Mouse (Mus musculus) cerebellum, adult 9-11 months (tissue): ENCODE data around the gene Ryk.

Experiments used
- DNase-seq: peaks from one replicate; pipeline ENCODE4 v3.0.0; 2022

Ryk gene

DNA sequence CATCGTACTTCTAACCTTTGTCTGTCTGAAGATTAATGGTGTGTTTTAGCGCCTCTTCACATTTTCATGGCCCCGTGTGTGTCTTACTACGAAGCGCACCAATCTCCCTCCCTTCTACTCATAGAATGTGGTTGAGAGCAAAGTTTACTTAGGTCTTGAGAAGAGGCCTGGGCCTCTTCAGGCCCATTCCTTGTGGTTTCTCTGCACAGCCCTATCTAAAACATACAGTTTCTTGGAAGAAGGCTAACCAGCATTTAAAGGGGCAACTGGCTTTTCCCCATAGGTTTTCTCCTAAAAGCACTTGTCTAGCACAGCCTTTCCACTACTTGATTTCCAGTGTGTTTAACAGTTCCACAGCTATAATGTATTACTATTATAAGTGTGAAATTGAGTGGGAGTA, 24.7 kb downstream of the Ryk start:
- no peak for DNase-seq

- DNase-seq: no peak
Measured at GRCm38 (mm10) chr9:102859963-102860362, 25.2 kb downstream of the Ryk start.

DNA sequence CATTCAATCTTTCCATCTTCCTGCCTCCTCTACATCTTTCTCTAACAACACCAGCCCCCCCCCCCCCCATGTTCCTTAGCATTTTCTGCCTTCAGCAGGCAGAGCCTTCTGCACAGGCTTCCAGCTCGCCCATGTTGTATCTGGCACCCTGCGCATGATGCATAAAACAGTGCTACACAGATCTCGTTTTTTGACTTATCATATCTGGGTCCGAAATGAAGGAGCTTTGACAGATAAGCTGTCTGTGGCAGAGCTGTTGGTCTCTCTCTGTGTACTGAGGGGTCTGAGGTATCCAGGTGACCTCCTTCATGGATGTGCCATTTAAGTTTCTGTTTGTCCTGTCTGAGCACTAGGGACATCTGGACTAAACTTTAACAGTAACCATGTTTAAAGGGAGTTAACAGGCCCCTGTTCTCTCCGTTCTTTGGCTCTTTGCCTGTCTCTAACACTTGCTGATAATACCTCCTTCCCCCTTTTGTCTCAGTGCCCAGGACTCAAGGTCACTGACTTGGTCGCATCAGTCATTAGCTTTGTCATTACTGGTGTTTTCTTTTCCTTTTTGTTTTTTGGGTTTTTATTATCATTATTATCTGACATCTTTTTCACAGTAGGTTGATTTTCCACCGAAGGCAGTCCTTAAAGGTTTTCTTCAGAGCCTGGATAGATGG, 26.2 kb downstream of the Ryk start:
- DNase-seq: no peak

- no peak for DNase-seq
Measured at GRCm38 (mm10) chr9:102861789-102862188, 27.1 kb downstream of the Ryk start.

DNA sequence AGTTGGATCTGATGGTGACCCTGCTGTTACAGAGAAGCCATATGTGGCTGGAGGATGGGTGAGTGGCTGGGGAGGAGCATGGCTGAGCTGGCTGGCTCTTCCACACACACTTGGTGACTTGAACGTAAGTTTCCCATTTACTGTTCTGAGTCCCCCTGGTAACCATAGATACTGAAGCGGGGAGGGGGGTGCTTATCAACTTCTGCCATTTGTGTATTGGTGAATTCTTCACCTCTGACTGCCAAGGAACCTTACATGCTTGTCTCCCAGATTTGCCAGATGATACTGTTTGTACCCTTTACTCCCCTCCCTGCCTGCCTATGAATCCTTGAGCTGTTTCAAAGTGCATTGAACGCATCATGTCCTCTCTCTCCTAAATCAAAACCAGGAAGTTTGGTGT, 27.5 kb downstream of the Ryk start:
- no peak for DNase-seq

- DNase-seq: peak; percentile 48
Measured at GRCm38 (mm10) chr9:102863876-102864545, 29.3 kb downstream of the Ryk start.

- DNase-seq: no peak
Measured at GRCm38 (mm10) chr9:102864931-102865330, 30.2 kb downstream of the Ryk start.

GRCm38 (mm10) chr9:102865946-102866737, 31.4 kb downstream of the Ryk start:
- no peak for DNase-seq

DNA sequence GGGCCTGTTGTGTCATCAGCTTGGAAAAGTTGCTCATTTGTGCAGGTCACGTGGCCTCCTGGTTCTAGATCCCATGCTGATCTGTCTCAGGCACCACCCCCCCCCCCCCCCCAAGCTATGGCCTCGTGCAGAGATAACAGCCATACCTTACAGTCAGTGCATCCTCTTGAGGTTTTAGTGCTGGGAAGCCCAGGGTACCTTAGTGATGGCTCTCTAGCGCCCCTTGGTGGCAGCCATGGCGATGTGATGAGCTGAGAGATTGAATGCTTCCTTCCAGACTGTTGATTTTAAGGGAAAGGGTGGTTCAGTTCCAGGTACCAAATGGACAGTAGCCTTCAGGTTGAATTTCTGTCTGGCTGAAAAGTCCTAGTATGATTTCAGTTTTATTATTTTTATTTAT, 32.2 kb downstream of the Ryk start:
- DNase-seq: peak; percentile 73

DNA sequence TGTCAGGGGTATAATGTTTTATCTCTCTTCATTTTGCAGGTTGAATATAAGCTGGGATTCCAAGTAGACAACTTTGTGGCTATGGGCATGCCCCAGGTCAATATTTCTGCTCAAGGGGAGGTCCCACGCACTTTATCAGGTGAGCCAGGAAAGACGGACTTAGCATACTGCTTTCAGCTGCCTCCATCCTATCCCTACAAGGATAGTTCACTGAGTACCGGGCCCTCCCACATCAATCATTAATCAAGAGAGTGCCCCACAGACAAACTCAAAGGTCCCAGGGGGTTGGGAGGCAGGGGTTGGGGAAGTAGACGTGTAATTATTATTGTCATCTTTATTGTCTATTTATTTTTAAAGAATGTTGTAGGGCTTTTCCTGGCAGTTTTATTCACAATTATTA, 32.8 kb downstream of the Ryk start:
- DNase-seq: no peak

DNA sequence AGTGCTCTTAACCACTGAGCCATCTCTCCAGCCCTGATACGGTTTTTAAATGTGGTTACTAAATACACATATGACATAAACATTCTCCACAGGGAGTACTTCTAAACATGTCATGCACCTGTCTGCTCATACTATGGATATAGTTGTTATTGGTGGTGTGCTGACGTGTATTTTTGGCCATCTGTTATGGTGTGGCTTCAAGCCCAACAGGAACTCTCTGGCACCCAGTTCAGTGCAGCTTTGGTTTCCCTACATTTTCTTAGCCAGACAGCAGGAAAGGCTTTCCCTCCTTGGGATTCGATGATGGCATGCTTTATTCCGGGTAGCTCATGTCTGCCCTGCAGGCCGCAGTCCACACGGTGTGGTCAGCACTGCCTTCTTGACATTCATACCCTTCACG, 33.7 kb downstream of the Ryk start:
- DNase-seq: peak; percentile 53

- no peak for DNase-seq
Measured at GRCm38 (mm10) chr9:102876054-102876690, 41.5 kb downstream of the Ryk start.

GRCm38 (mm10) chr9:102877916-102878315, 43.2 kb downstream of the Ryk start:
- DNase-seq: no peak

GRCm38 (mm10) chr9:102879545-102879944, 44.8 kb downstream of the Ryk start:
- no peak for DNase-seq

GRCm38 (mm10) chr9:102884703-102885102, 50.0 kb downstream of the Ryk start:
- DNase-seq: no peak

DNA sequence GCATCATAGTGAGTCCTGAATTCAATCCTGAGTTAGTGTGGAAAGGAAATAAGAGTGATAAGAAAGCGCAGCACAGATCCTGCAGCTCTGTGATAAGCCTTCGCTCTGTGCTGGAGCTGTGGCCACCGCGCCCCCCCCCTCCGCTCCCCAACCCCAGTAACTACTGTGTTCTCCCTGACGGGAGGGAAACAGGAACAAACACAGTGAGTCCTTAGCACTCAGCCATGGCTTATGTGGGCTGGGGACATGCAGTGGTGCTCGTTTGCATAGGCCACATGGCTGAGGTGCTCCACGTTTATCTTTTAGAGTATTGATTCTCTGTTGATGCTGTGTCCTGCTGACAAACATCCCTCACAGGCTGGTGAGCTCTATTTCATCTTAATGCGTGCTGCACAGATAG, 55.4 kb downstream of the Ryk start:
- no peak for DNase-seq

GRCm38 (mm10) chr9:102892480-102893355, 58.0 kb downstream of the Ryk start:
- no peak for DNase-seq

DNA sequence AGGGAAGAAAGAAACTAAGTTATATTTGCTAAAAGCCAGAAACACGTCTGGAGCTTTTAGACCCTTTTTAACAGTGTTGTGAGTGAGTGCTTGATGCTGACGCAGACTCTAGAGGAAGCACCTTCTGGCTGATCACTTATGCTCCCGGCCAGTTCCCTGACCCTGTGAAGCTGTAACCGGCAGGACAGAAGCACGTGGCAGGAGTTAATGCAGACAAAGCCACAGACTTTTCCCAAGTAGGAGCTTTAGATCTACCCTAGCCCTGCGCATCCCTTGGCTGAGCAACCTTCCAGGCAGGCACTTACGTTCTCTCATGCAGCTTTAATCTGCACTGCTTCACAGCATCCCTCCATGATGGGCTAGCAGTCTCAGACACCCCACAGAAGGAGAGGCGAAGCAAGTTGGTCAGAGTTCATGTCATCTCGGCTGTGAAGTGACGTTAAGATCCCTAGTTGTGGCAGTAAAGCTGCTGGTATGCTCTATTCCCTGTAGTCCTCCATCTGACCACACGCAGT, 58.7 kb downstream of the Ryk start:
- no peak for DNase-seq

- DNase-seq: no peak
Measured at GRCm38 (mm10) chr9:102899916-102900315, 65.2 kb downstream of the Ryk start.

- no peak for DNase-seq
Measured at GRCm38 (mm10) chr9:102902308-102902707, 67.6 kb downstream of the Ryk start.

GRCm38 (mm10) chr9:102904952-102905351, 70.2 kb downstream of the Ryk start:
- DNase-seq: no peak

DNA sequence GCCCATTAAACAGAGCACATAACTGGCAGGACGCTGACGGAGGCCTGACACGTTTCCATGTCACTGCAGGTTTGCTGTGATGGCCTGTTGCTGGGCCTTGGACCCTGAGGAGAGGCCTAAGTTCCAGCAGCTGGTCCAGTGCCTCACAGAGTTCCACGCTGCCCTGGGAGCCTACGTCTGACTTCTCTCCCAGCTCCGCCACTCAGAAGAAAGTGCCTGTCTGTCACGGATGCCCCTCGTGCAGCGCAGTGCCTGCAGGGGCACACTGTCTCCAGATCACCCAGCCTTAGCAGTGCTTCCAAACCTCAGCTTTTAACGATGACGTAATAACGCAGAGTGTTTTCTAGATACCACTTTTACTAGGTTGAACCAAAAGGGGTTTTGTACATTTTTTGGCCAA, 72.1 kb downstream of the Ryk start:
- DNase-seq: no peak
